Mouse (Mus musculus): ENCODE results near the gene Fry. TPM values are rescaled to one million over a fixed set of nuclear protein-coding genes. Genes with fewer than 3 reads are reported as not detected.

Gene Fry
- polyA plus RNA-seq, 1 experiment from 2014 or later = 8.5 TPM

GRCm38 (mm10) chr5:150541302-150541701 is 422.9 kb downstream of the Fry start:
- ATAC-seq (replicated peaks; ENCODE audit: low FRiP score, low read depth) (no peak), DNase-seq (ENCODE audit: low spot score) (no peak)
- Histone ChIP-seq H3K4me2 (ENCODE audit: low read length) (no peak overlapping the region), H3K4me1 (replicated peaks; ENCODE audit: insufficient read depth, low read length) (no peaks in the 10 kb centered on the region), H3K27me3 (ENCODE audit: insufficient read depth, low read length) (no peaks in the 10 kb centered on the region), H3K4me3 (replicated peaks; ENCODE audit: low read depth, low read length) (no peak overlapping the region), H3K9me3 (replicated peaks; ENCODE audit: low read length) (no peaks in the 10 kb centered on the region), H3K36me3 (ENCODE audit: insufficient read depth, low read length) (no peaks in the 10 kb centered on the region), H3K9ac (ENCODE audit: low read depth, low read length) (no peak overlapping the region), H3K27ac (no peak overlapping the region)
- TF ChIP-seq CTCF (IDR thresholded peaks at IDR 0.05; ENCODE audit: low read depth) = no peak
- WGBS = 95% methylated on average over 1 of the region's 1 CpGs

GRCm38 (mm10) chr5:150543184-150543583 is 424.7 kb downstream of the Fry start:
- no peaks in the 10 kb centered on the region for H3K27me3 ChIP-seq (ENCODE audit: insufficient read depth, low read length)
- no peak overlapping the region for H3K27ac ChIP-seq
- H3K4me1 ChIP-seq (replicated peaks; ENCODE audit: insufficient read depth, low read length) = no peaks in the 10 kb centered on the region
- H3K4me3 ChIP-seq (replicated peaks; ENCODE audit: low read depth, low read length) = no peak overlapping the region
- H3K36me3 ChIP-seq (ENCODE audit: insufficient read depth, low read length) = no peaks in the 10 kb centered on the region
- DNase-seq (ENCODE audit: low spot score) = no peak
- WGBS = 76% methylated on average over 2 of the region's 2 CpGs
- H3K9ac ChIP-seq (ENCODE audit: low read depth, low read length) = no peak overlapping the region
- ATAC-seq (replicated peaks; ENCODE audit: low FRiP score, low read depth) = no peak
- no peak for TF ChIP-seq CTCF (IDR thresholded peaks at IDR 0.05; ENCODE audit: low read depth)
- no peaks in the 10 kb centered on the region for H3K9me3 ChIP-seq (replicated peaks; ENCODE audit: low read length)
- H3K4me2 ChIP-seq (ENCODE audit: low read length) = no peak overlapping the region

Other genes with a start within 250 kb of the Fry start
- gene Rxfp2, start 100.0 kb upstream of the Fry start, polyA plus RNA-seq (2015; fragmentation: Nextera tagmentation; extraction: Ambion mirVana) = 0.43 and 0.46 TPM in 2 replicates